Mouse (Mus musculus): Measurements from ENCODE around the gene Foxc1. TPM values are rescaled to one million over a fixed set of nuclear protein-coding genes. Genes with fewer than 3 reads are reported as not detected.
A peak's percentile ranks its signal among the peaks of the same experiment; 100 is the strongest.

Gene Foxc1
- total and polyA plus RNA-seq, 3 experiments, result 0.01 TPM; not detected in 2

DNA sequence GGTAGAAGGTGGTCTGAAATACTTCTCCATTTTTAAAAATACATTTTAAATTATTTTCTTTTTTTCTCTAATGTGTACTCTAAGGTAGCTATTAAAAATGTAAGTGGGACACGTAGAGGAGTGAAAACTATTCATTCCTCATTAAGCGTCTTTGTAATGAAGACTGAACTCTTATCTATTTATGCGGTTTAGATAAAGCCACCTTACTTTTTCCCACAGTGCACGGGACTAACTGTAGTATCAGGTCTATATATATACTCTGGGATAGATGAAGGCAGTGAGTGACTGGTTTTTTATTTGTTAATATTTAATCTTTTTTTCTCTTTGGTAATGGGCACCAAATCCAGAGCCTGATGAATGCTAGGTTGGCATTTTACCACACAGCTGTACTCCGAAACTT, 53.8 kb downstream of the Foxc1 start (continued):
- TF ChIP-seq MYB (IDR thresholded peaks at IDR 0.05; ENCODE audit: low read depth, low read length), result peak; percentile 37; the same call in 1 of the 2 replicates

Other genes with a start within 250 kb of the Foxc1 start
- gene A530084C06Rik, start 247.3 kb upstream of the Foxc1 start, total RNA-seq (2012; rRNA removed), result not detected in 2 replicates
- gene A530084C06Rik, start 247.3 kb upstream of the Foxc1 start, polyA plus RNA-seq (2012; ENCODE audit: insufficient read depth in 1 of 2, insufficient read length in 2 of 2, low read depth in 1 of 2, low replicate concordance in 2 of 2, missing spikeins in 1 of 2), result not detected
- not detected in 2 replicates for gene Foxf2, start 180.8 kb upstream of the Foxc1 start, total RNA-seq (2012; rRNA removed)
- gene Foxf2, start 180.8 kb upstream of the Foxc1 start, polyA plus RNA-seq (2012; ENCODE audit: insufficient read depth in 1 of 2, insufficient read length in 2 of 2, low read depth in 1 of 2, low replicate concordance in 2 of 2, missing spikeins in 1 of 2), result not detected